Mouse (Mus musculus) heart, postnatal 0 days (tissue): ENCODE results near the gene Kif5a.

ENCODE experiments used
- CTCF ChIP-seq: IDR thresholded peaks from 2 replicates; pipeline ENCODE4 v1.5.1; 2016; ENCODE audit warnings: antibody characterized with exemption, control low read depth, low read depth
- EP300 ChIP-seq: IDR thresholded peaks from 2 replicates; pipeline ENCODE4 v1.6.1; 2016; ENCODE audit warnings: antibody characterized with exemption, low read depth

- no peak for TF ChIP-seq EP300
- TF ChIP-seq CTCF: no peak
Observed at GRCm38 (mm10) chr10:127269036-127269435, 5.9 kb upstream of the Kif5a start.
